Comparison of ENCODE assay signal across 12 mouse cellular contexts in the genomic region with DNA sequence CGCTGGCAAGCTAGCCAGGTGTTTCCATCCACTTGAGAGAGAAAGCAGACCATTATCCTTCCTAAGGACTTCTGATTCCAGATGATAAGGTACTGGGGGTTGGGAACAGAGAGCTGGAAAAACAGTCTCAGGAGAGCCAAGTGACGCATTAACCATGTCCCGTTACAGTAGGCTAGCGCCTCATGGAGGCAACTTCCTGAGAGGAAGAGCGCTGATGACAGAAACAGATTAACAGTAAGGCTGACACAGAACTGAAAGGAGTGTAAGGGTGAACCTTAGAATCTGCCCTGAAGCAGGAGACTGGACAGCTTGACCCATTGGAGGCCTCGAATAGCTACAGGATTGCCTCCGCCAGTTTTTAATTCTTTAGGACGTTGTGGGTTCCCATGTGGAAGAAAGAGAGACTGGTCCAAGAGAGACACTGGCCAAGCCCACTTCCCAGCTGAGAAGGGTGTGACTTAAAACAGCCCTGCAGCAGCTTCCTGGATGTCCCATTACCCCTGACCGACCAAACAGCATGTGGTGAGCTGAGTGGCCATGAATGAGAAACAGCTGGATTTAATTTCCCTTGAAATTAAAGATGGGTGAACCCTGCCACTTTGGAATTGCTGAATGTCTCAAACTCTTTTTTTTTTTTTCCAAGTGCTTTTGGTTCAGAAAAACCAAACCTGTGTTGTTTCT.
A peak's percentile ranks its signal among the peaks of the same experiment; 100 is the strongest.
DNase-seq lines count a peak whose midpoint lies in the region; ATAC-seq and TF ChIP-seq lines count a peak whose summit lies in the region.
"Had no signal": no experiment of that assay in that cellular context is flagged by ENCODE, and none has a peak within 500 bp of the region (broad histone marks: within the 10 kb centered on the region; RNA-seq: fewer than 3 reads in every experiment).

No protein-coding gene starts in this region.

- no peak for ATAC-seq in kidney, postnatal 0 days (replicated peaks; ENCODE audit: low FRiP score, low read depth)
- ATAC-seq in kidney, embryonic 15.5 days (replicated peaks; ENCODE audit: low FRiP score): no peak
- ATAC-seq in megakaryocyte progenitor cell, adult 5-6 weeks (replicated peaks; ENCODE audit: poor library complexity): no peak

- H3K4me2 ChIP-seq in kidney, postnatal 0 days (ENCODE audit: low read length): no peak overlapping the region
- no peak overlapping the region for H3K4me2 ChIP-seq in kidney, embryonic 15.5 days
- H3K4me2 ChIP-seq: midbrain, embryonic 12.5 days had no signal

- H3K36me3 ChIP-seq in kidney, postnatal 0 days (ENCODE audit: insufficient read depth, low read length): no peaks in the 10 kb centered on the region
- no peaks in the 10 kb centered on the region for H3K36me3 ChIP-seq in kidney, embryonic 15.5 days
- H3K36me3 ChIP-seq in embryonic facial prominence, embryonic 10.5 days (replicated peaks): no peaks in the 10 kb centered on the region
- H3K36me3 ChIP-seq: midbrain, embryonic 12.5 days had no signal

- H3K27ac ChIP-seq in kidney, postnatal 0 days: no peak overlapping the region
- H3K27ac ChIP-seq in kidney, embryonic 15.5 days: no peak overlapping the region
- H3K27ac ChIP-seq in embryonic facial prominence, embryonic 10.5 days (replicated peaks): no peak overlapping the region
- H3K27ac ChIP-seq in left cerebral cortex, adult 2 months: no peak overlapping the region
- H3K27ac ChIP-seq: midbrain, embryonic 12.5 days had no signal

- intact Hi-C loops in heart, postnatal 25 days (cut with DNase I): loop anchor here (1.0 to 2.0 kb wide), 2 partner anchors 21 to 31 kb away; no protein-coding TSS in a partner anchor
- intact Hi-C loops in left cerebral cortex, adult 2 months (cut with DNase I): no loop called here

- H3K9ac ChIP-seq in kidney, postnatal 0 days (ENCODE audit: low read depth, low read length): no peak overlapping the region
- H3K9ac ChIP-seq in kidney, embryonic 15.5 days: no peak overlapping the region
- H3K9ac ChIP-seq: midbrain, embryonic 12.5 days had no signal

- DNase-seq in kidney, postnatal 0 days (ENCODE audit: low spot score): peak; percentile 49
- peak; percentile 71 for DNase-seq in embryonic facial prominence, embryonic 10.5 days (ENCODE audit: low spot score)
- peak; percentile 7 for DNase-seq in heart, postnatal 25 days (ENCODE audit: low spot score)
- DNase-seq in lung, postnatal 4 days: peak; percentile 36 to 69
- no peak for DNase-seq in left cerebral cortex, adult 2 months (ENCODE audit: extremely low spot score in 1 of 2, low spot score in 2 of 2)
- DNase-seq in ovary, postnatal 10 days (ENCODE audit: low spot score): no peak
- DNase-seq: adrenal gland, postnatal 25 days; cerebellum, adult 9-11 months; left cerebral cortex, postnatal 4 days had no signal

- H3K4me3 ChIP-seq in kidney, postnatal 0 days (replicated peaks; ENCODE audit: low read depth, low read length): no peak overlapping the region
- H3K4me3 ChIP-seq in kidney, embryonic 15.5 days (replicated peaks): no peak overlapping the region
- no peak overlapping the region for H3K4me3 ChIP-seq in embryonic facial prominence, embryonic 10.5 days
- H3K4me3 ChIP-seq in left cerebral cortex, adult 2 months: no peak overlapping the region
- H3K4me3 ChIP-seq: midbrain, embryonic 12.5 days had no signal

- no peaks in the 10 kb centered on the region for H3K27me3 ChIP-seq in kidney, postnatal 0 days (ENCODE audit: insufficient read depth, low read length)
- H3K27me3 ChIP-seq in kidney, embryonic 15.5 days: no peaks in the 10 kb centered on the region
- peaks cover 6% of the 10 kb centered on the region; the same call in 1 of the 2 replicates for H3K27me3 ChIP-seq in embryonic facial prominence, embryonic 10.5 days (replicated peaks; ENCODE audit: low read depth, poor library complexity, severe bottlenecking)
- H3K27me3 ChIP-seq: midbrain, embryonic 12.5 days had no signal

- WGBS in kidney, postnatal 0 days: 38% methylated on average over 9 of the region's 9 CpGs
- WGBS in kidney, embryonic 15.5 days: 47% methylated on average over 9 of the region's 9 CpGs
- WGBS in embryonic facial prominence, embryonic 10.5 days: 49% methylated on average over 9 of the region's 9 CpGs

- H3K9me3 ChIP-seq in kidney, postnatal 0 days (replicated peaks; ENCODE audit: low read length): no peaks in the 10 kb centered on the region
- H3K9me3 ChIP-seq in kidney, embryonic 15.5 days (replicated peaks): no peaks in the 10 kb centered on the region
- H3K9me3 ChIP-seq in embryonic facial prominence, embryonic 10.5 days: no peaks in the 10 kb centered on the region
- H3K9me3 ChIP-seq: midbrain, embryonic 12.5 days had no signal

- no peaks in the 10 kb centered on the region for H3K4me1 ChIP-seq in kidney, postnatal 0 days (replicated peaks; ENCODE audit: insufficient read depth, low read length)
- 0 out of 2 replicates have a peak, but pooled peaks cover 2% of the 10 kb centered on the region for H3K4me1 ChIP-seq in kidney, embryonic 15.5 days
- H3K4me1 ChIP-seq in embryonic facial prominence, embryonic 10.5 days: peaks cover 14% of the 10 kb centered on the region
- H3K4me1 ChIP-seq: midbrain, embryonic 12.5 days had no signal

- no peak for TF ChIP-seq CTCF in kidney, postnatal 0 days (IDR thresholded peaks at IDR 0.05; ENCODE audit: low read depth)
- no peak for TF ChIP-seq CTCF in left cerebral cortex, adult 2 months (IDR thresholded peaks at IDR 0.05)

Comparison
In these comparisons a context has a peak if more than half of its experiments do, and no peak if none do; other contexts are left out.
1. DNase-seq: peak in kidney, postnatal 0 days (single experiment), embryonic facial prominence, embryonic 10.5 days (single experiment), heart, postnatal 25 days (single experiment) and lung, postnatal 4 days (2 of 2); none in left cerebral cortex, adult 2 months (0 of 2) and ovary, postnatal 10 days (single experiment).